Mouse (Mus musculus): ENCODE data around the gene Cand2.

DNA sequence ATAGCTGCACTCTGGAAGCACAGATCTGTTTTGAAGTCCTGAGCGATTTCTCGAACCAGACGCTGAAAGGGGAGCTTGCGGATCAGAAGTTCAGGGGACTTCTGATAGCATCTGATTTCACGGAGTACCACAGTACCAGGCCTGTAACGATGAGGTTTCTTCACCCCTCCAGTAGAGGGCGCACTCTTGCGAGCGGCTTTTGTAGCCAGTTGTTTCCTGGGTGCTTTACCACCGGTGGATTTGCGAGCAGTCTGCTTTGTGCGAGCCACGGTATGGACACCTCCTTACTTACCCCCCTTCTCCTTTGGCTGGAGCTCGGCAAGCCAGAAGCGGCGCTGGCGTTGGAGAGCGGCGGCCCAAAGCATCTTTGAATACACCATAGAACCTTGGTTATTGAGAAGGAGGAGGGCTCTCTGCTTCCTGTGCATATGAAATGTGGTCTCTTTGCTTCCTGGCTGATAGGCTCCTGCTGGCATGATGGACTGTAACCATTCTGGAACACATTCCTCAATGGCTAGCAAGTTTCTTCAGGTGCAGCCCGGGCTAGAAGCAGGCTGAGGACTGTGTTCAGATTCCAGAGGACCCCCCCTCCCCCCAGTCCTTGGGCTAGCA is 4.2 kb upstream of the Cand2 start:
- TF ChIP-seq CTCF (IDR thresholded peaks at IDR 0.05; ENCODE audit: extremely low read depth, insufficient read depth, insufficient read length, insufficient replicate concordance), result no peak
- no peak for TF ChIP-seq POLR2A (IDR thresholded peaks at IDR 0.05; ENCODE audit: low read depth, low read length)
